Mouse (Mus musculus) kidney, postnatal 0 days (tissue): ENCODE measurements around the gene Invs. TPM values are rescaled to one million over a fixed set of nuclear protein-coding genes. Genes with fewer than 3 reads are reported as not detected.
"Not testable (repeated sequence)": the region's sequence is repeated elsewhere in the genome, so short reads cannot be mapped to it uniquely, and the experiment has no call there.

ENCODE experiments used
- ATAC-seq: fragments of 200-750 bp; cut with Nextera tagmentation; replicated peaks from 2 replicates; pipeline ENCODE4 v1.8.0; 2017; ENCODE audit warnings: low read depth, moderate number of reproducible peaks, moderate TSS enrichment, moderate library complexity; ENCODE audit not compliant: low FRiP score
- DNase-seq: peaks from one replicate; pipeline ENCODE4 v3.0.0-alpha.2; 2016; ENCODE audit warnings: low spot score
- H3K27ac ChIP-seq: fragments of 300-500 bp; sonication (generic); 2 replicates; pipeline ENCODE4 v1.5.1; 2014; ENCODE audit warnings: mild to moderate bottlenecking
- H3K27me3 ChIP-seq: fragments of 300-500 bp; sonication (generic); 2 replicates; pipeline ENCODE4 v1.6.1; 2014; ENCODE audit warnings: low read length, mixed read lengths; ENCODE audit not compliant: insufficient read depth
- H3K36me3 ChIP-seq: fragments of 300-500 bp; sonication (generic); 2 replicates; pipeline ENCODE4 v1.6.1; 2014; ENCODE audit warnings: low read length, mixed read lengths; ENCODE audit not compliant: insufficient read depth
- H3K4me1 ChIP-seq: fragments of 300-500 bp; sonication (generic); replicated peaks from 2 replicates; pipeline ENCODE4 v1.6.1; 2014; ENCODE audit warnings: antibody characterized with exemption, low read length, mixed read lengths; ENCODE audit not compliant: insufficient read depth
- H3K4me2 ChIP-seq: fragments of 300-500 bp; sonication (generic); 2 replicates; pipeline ENCODE4 v1.6.1; 2014; ENCODE audit warnings: mild to moderate bottlenecking, low read length, moderate library complexity, mixed read lengths
- H3K4me3 ChIP-seq: fragments of 300-500 bp; sonication (generic); replicated peaks from 2 replicates; pipeline ENCODE4 v1.5.1; 2014; ENCODE audit warnings: low read depth, low read length
- H3K9ac ChIP-seq: fragments of 300-500 bp; sonication (generic); 2 replicates; pipeline ENCODE4 v1.6.1; 2014; ENCODE audit warnings: low read depth, low read length
- H3K9me3 ChIP-seq: fragments of 300-500 bp; sonication (generic); replicated peaks from 2 replicates; pipeline ENCODE4 v1.6.1; 2016; ENCODE audit warnings: low read length, inconsistent platforms, mixed read lengths
- CTCF ChIP-seq: IDR thresholded peaks from 2 replicates; pipeline ENCODE4 v1.5.1; 2016; ENCODE audit warnings: antibody characterized with exemption, low read depth, mild to moderate bottlenecking, moderate library complexity
- WGBS: fragments of 180-500 bp; shearing (Covaris S2); extraction: QIAGEN DNeasy Blood & Tissue Kit; methylation state at CpG from one replicate; pipeline ENCODE4 v1.1.7; 2014; 5-methylcytosine and 5-hydroxymethylcytosine counted together
- polyA plus RNA-seq: library from polyadenylated mRNA; unstranded; fragments of >200 nt; fragmentation: Nextera tagmentation; extraction: Ambion mirVana; gene quantifications from 2 replicates; pipeline ENCODE4 v1.2.1, GENCODE M21; 2015

Gene Invs
- polyA plus RNA-seq, 1 experiment from 2014 or later: 4.0 TPM

GRCm38 (mm10) chr4:48396949-48397348 lies 117.4 kb downstream of the Invs start:
- H3K9me3 ChIP-seq: no peaks in the 10 kb centered on the region
- no peaks in the 10 kb centered on the region for H3K27me3 ChIP-seq
- no peak overlapping the region for H3K27ac ChIP-seq
- no peak overlapping the region for H3K4me2 ChIP-seq
- no peak overlapping the region for H3K9ac ChIP-seq
- WGBS: 94% methylated on average over 3 of the region's 3 CpGs
- ATAC-seq: no peak
- no peaks in the 10 kb centered on the region for H3K4me1 ChIP-seq
- 0 out of 2 replicates have a peak, but pooled peaks cover 4% of the 10 kb centered on the region for H3K36me3 ChIP-seq
- no peak for TF ChIP-seq CTCF
- no peak for DNase-seq
- no peak overlapping the region for H3K4me3 ChIP-seq

GRCm38 (mm10) chr4:48403066-48403640 lies 123.6 kb downstream of the Invs start:
- no peak for TF ChIP-seq CTCF
- no peaks in the 10 kb centered on the region for H3K9me3 ChIP-seq
- no peak overlapping the region for H3K4me2 ChIP-seq
- no peak overlapping the region for H3K27ac ChIP-seq
- H3K36me3 ChIP-seq: no peaks in the 10 kb centered on the region
- H3K4me3 ChIP-seq: no peak overlapping the region
- no peak for ATAC-seq
- WGBS: 51% methylated on average over 16 of the region's 16 CpGs
- no peak for DNase-seq
- H3K27me3 ChIP-seq: no peaks in the 10 kb centered on the region
- H3K4me1 ChIP-seq: no peaks in the 10 kb centered on the region
- H3K9ac ChIP-seq: no peak overlapping the region

GRCm38 (mm10) chr4:48405724-48406491 lies 126.3 kb downstream of the Invs start:
- not testable (repeated sequence) for H3K4me3 ChIP-seq, H3K9ac ChIP-seq, DNase-seq, H3K36me3 ChIP-seq, H3K4me1 ChIP-seq, ATAC-seq, H3K4me2 ChIP-seq, H3K27ac ChIP-seq, H3K27me3 ChIP-seq, H3K9me3 ChIP-seq
- 91% methylated on average over 9 of the region's 10 CpGs for WGBS

GRCm38 (mm10) chr4:48407350-48408039 lies 127.9 kb downstream of the Invs start:
- peak; percentile 87 for TF ChIP-seq CTCF
- DNase-seq: peak; percentile 67
- no peaks in the 10 kb centered on the region for H3K36me3 ChIP-seq
- H3K27me3 ChIP-seq: no peaks in the 10 kb centered on the region
- H3K4me1 ChIP-seq: no peaks in the 10 kb centered on the region
- H3K9me3 ChIP-seq: no peaks in the 10 kb centered on the region
- H3K4me2 ChIP-seq: peak overlapping the region; percentile 15; the same call in 1 of the 2 replicates
- WGBS: 45% methylated on average over 18 of the region's 18 CpGs
- no peak overlapping the region for H3K4me3 ChIP-seq
- no peak overlapping the region for H3K27ac ChIP-seq
- ATAC-seq: peak; percentile 54; the same call in 1 of the 2 replicates
- H3K9ac ChIP-seq: no peak overlapping the region

- H3K27ac ChIP-seq: no peak overlapping the region
- H3K27me3 ChIP-seq: no peaks in the 10 kb centered on the region
- 0 out of 2 replicates have a peak, but pooled peaks cover 2% of the 10 kb centered on the region for H3K36me3 ChIP-seq
- no peak overlapping the region for H3K4me2 ChIP-seq
- H3K9ac ChIP-seq: no peak overlapping the region
- no peaks in the 10 kb centered on the region for H3K9me3 ChIP-seq
- TF ChIP-seq CTCF: no peak
- ATAC-seq (no peak), DNase-seq (no peak)
- H3K4me3 ChIP-seq: no peak overlapping the region
- 88% methylated on average over 8 of the region's 8 CpGs for WGBS
- H3K4me1 ChIP-seq: no peaks in the 10 kb centered on the region
Measured at GRCm38 (mm10) chr4:48413473-48413872, 133.9 kb downstream of the Invs start.

DNA sequence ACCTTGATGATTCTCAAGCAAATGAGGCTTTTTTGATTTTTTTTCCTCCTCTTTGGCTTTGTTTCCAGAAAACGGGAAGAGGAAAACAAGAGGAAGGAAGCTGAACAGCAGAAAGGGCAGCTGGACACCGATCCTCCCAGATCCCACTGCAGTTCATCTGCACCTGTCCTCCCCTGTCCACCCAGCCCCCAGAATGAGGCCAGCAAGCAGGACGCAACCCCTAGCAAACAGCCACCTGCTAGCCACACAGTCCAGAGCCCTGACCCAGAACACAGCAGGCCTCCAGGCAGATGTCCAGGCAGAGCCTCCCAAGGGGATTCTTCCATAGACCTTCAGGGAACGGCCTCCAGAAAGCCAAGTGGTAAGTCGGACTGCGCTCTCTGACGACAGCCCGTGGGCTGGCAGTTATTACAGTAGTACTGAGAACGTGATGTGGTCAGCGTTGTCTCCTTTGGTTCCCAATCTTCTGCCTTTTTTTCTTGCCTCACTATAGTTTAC lies 136.3 kb downstream of the Invs start:
- Histone ChIP-seq H3K4me3 (no peak overlapping the region), H3K4me1 (no peaks in the 10 kb centered on the region), H3K27me3 (no peaks in the 10 kb centered on the region), H3K4me2 (no peak overlapping the region), H3K36me3 (0 out of 2 replicates have a peak, but pooled peaks cover 6% of the 10 kb centered on the region), H3K27ac (no peak overlapping the region), H3K9me3 (no peaks in the 10 kb centered on the region), H3K9ac (no peak overlapping the region)
- 72% methylated on average over 10 of the region's 10 CpGs for WGBS
- TF ChIP-seq CTCF: no peak
- DNase-seq (no peak), ATAC-seq (no peak)
